Mouse (Mus musculus) embryonic facial prominence, embryonic 13.5 days (tissue): ENCODE data around the gene Dock2. TPM values are rescaled to one million over a fixed set of nuclear protein-coding genes. Genes with fewer than 3 reads are reported as not detected.

Source experiments
- ATAC-seq: fragments of 200-750 bp; cut with Nextera tagmentation; 2 replicates; pipeline ENCODE4 v1.8.0; 2017; ENCODE audit warnings: low read depth; ENCODE audit not compliant: insufficient number of reproducible peaks, insufficient read depth, low FRiP score, low TSS enrichment
- H3K27ac ChIP-seq: fragments of 300-500 bp; sonication (generic); 2 replicates; pipeline ENCODE4 v1.5.1; 2015; ENCODE audit warnings: moderate library complexity, mild to moderate bottlenecking, inconsistent platforms
- H3K27me3 ChIP-seq: fragments of 300-500 bp; sonication (generic); 2 replicates; pipeline ENCODE4 v1.6.1; 2015; ENCODE audit warnings: mild to moderate bottlenecking, inconsistent platforms
- H3K36me3 ChIP-seq: fragments of 300-500 bp; sonication (generic); 2 replicates; pipeline ENCODE4 v1.6.1; 2015; ENCODE audit warnings: mild to moderate bottlenecking, inconsistent platforms
- H3K4me1 ChIP-seq: fragments of 300-500 bp; sonication (generic); 2 replicates; pipeline ENCODE4 v1.6.1; 2015; ENCODE audit warnings: inconsistent platforms
- H3K4me2 ChIP-seq: fragments of 300-500 bp; sonication (generic); 2 replicates; pipeline ENCODE4 v1.6.1; 2015; ENCODE audit warnings: moderate library complexity, mild to moderate bottlenecking, inconsistent platforms
- H3K4me3 ChIP-seq: fragments of 300-500 bp; sonication (generic); 2 replicates; pipeline ENCODE4 v1.5.1; 2015; ENCODE audit warnings: mild to moderate bottlenecking, inconsistent platforms
- H3K9ac ChIP-seq: fragments of 300-500 bp; sonication (generic); 2 replicates; pipeline ENCODE4 v1.6.1; 2015; ENCODE audit warnings: mild to moderate bottlenecking, inconsistent platforms
- H3K9me3 ChIP-seq: fragments of 300-500 bp; sonication (generic); 2 replicates; pipeline ENCODE4 v1.6.1; 2016; ENCODE audit warnings: inconsistent platforms
- WGBS: fragments of 180-500 bp; shearing (Covaris S2); methylation state at CpG from one replicate; pipeline ENCODE4 v1.1.7; 2015; ENCODE audit warnings: mixed read lengths; 5-methylcytosine and 5-hydroxymethylcytosine counted together
- polyA plus RNA-seq: library from polyadenylated mRNA; unstranded; fragments of >200 nt; fragmentation: Nextera tagmentation; extraction: Ambion mirVana; gene quantifications from 2 replicates; pipeline ENCODE4 v1.2.1, GENCODE M21; 2015

The Dock2 gene
- polyA plus RNA-seq, 1 experiment from 2014 or later = 0.98 TPM

- H3K9ac ChIP-seq = no peak overlapping the region
- H3K4me3 ChIP-seq = no peak overlapping the region
- H3K4me2 ChIP-seq = no peak overlapping the region
- no peaks in the 10 kb centered on the region for H3K36me3 ChIP-seq
- 73% methylated on average over 3 of the region's 3 CpGs for WGBS
- H3K27ac ChIP-seq = no peak overlapping the region
- H3K9me3 ChIP-seq = no peaks in the 10 kb centered on the region
- peaks cover 55% of the 10 kb centered on the region for H3K27me3 ChIP-seq
- no peak for ATAC-seq
- H3K4me1 ChIP-seq = peaks cover 17% of the 10 kb centered on the region
Observed at GRCm38 (mm10) chr11:34416619-34416979, 367.1 kb downstream of the Dock2 start.

DNA sequence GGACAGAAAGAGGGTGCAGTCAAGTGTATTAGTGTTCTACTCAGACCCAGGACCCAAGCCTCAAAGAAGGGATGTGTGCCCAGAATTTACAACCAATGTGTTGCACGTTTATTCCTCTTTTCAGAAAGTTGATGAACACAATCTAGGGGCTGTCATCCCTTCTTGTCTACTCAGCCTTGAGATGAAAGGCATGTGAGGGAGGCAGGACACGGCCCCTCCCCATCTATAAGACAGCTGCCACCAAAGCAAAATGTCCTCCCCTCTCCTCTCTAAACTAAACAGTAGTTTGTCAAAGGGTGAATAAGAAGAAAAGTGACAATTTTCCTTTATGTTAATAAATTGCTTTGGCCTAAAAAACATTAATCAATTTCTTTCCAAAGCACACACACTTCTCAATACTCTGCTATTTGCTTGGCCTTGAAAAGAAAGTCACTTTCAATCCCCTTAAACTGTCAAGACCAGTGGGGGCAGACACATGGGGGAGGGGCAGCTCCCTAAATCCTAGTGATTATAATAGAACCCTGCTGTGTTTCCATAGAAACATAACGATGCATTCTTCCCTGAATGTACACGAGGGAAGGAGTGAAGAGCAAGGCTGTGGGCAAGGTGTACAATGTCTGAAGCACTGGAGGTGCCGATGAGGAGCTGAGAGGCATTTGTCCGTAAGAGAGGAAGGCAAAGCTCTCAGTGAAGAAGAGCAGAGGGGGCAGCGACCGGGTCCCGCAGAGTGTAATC, 367.6 kb downstream of the Dock2 start:
- ATAC-seq = no peak
- 46% methylated on average over 9 of the region's 9 CpGs for WGBS
- peaks cover 16% of the 10 kb centered on the region for H3K4me1 ChIP-seq
- no peak overlapping the region for H3K4me3 ChIP-seq
- H3K9me3 ChIP-seq = no peaks in the 10 kb centered on the region
- no peak overlapping the region for H3K9ac ChIP-seq
- H3K4me2 ChIP-seq = no peak overlapping the region
- H3K36me3 ChIP-seq = no peaks in the 10 kb centered on the region
- no peak overlapping the region for H3K27ac ChIP-seq
- H3K27me3 ChIP-seq = peaks cover 59% of the 10 kb centered on the region

DNA sequence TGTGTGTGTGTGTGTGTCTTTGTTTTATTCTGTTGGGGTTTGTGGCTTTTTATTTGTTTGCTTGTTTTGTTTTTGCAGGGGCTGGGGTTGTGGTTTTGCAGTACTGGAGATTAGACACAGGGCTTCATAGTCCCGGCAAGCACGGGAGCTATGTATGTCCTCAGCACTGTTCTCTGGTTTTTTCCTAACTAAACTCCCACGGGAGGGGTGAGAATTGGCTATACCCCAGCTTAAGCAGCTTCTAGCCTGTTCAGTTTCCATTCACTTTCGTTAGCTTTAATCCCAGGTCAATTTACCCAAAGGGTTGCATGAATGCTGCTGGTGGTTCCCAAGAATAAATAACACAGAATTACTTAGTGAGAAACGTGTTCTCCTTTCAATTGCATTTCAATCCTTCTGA, 376.8 kb downstream of the Dock2 start:
- no peak for ATAC-seq
- 27% methylated on average over 5 of the region's 5 CpGs for WGBS
- no peaks in the 10 kb centered on the region for H3K9me3 ChIP-seq
- H3K4me2 ChIP-seq = no peak overlapping the region
- H3K9ac ChIP-seq = no peak overlapping the region
- peaks cover 16% of the 10 kb centered on the region for H3K27me3 ChIP-seq
- H3K27ac ChIP-seq = no peak overlapping the region
- no peak overlapping the region for H3K4me3 ChIP-seq
- no peaks in the 10 kb centered on the region for H3K36me3 ChIP-seq
- 0 out of 2 replicates have a peak, but pooled peaks cover 8% of the 10 kb centered on the region for H3K4me1 ChIP-seq

DNA sequence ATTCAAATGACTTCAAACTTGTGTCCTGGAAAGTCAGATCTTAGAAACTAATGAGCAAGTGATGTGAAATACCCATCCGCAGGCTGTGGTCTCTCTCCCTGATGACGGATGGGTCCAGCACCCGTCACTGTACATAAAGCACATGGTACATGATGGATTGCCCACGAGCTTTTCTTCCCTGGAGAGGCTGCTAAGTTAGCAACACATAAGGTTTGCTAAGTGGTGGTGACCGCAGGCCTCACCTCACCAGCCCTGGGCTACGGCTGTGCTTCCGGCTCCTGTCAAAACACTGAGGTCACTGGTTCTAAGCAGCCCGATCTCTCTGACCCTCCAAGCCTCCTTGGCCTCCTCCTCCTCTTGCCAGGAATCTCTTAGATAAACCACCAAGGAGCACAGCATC, 377.4 kb downstream of the Dock2 start:
- Histone ChIP-seq H3K4me2 (no peak overlapping the region), H3K4me3 (no peak overlapping the region), H3K9ac (no peak overlapping the region), H3K9me3 (no peaks in the 10 kb centered on the region), H3K27ac (no peak overlapping the region), H3K27me3 (peaks cover 12% of the 10 kb centered on the region), H3K4me1 (0 out of 2 replicates have a peak, but pooled peaks cover 8% of the 10 kb centered on the region), H3K36me3 (no peaks in the 10 kb centered on the region)
- ATAC-seq = no peak
- whole genome bisulfite sequencing = 69% methylated on average over 8 of the region's 8 CpGs

DNA sequence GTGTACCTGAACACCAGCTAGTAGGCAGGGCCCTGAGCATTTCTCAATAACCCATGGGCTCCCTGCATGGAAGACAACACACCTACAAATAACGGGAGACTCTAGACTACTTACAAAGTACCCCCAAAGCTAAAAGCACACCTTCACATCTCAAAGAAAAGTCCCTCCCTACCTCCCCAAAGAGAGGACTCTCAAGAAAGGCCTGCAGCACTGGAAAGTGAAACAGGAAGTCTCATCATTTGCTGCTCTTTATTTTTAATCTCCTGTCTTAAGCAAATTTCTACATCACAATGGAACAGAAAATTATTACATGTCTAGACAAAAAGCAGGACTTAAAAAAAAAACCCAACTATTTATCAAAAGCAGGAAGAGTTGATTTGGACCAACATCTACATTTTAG, 378.4 kb downstream of the Dock2 start:
- Histone ChIP-seq H3K4me2 (no peak overlapping the region), H3K9me3 (no peaks in the 10 kb centered on the region), H3K27ac (no peak overlapping the region), H3K9ac (no peak overlapping the region), H3K4me1 (0 out of 2 replicates have a peak, but pooled peaks cover 8% of the 10 kb centered on the region), H3K27me3 (peaks cover 2% of the 10 kb centered on the region; the same call in 1 of the 2 replicates), H3K36me3 (no peaks in the 10 kb centered on the region), H3K4me3 (no peak overlapping the region)
- WGBS = 77% methylated on average over 1 of the region's 1 CpGs
- ATAC-seq = no peak

DNA sequence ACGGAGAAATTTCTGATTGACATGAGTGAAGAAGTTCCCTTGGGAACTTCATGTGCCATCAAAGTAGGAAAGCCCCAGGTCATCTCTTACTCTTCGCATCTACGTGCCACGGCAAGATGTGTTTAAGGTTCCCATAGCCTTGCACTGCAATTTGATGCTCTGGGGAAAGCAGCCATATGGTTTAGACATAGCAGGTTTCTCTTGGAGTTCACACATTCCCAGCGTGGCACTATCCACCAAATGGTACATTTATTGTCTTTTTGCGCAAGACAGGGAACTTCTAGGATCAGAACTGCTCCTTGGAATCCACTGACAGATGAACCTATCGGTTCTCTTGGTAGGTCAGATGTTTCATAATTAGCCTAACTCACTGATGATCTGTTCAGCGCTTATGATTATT, 382.3 kb downstream of the Dock2 start:
- 0 out of 2 replicates have a peak, but pooled peaks cover under 1% of the 10 kb centered on the region for H3K4me1 ChIP-seq
- no peak for ATAC-seq
- H3K27me3 ChIP-seq = no peaks in the 10 kb centered on the region
- H3K27ac ChIP-seq = no peak overlapping the region
- no peak overlapping the region for H3K9ac ChIP-seq
- H3K36me3 ChIP-seq = no peaks in the 10 kb centered on the region
- H3K9me3 ChIP-seq = no peaks in the 10 kb centered on the region
- no peak overlapping the region for H3K4me3 ChIP-seq
- no peak overlapping the region for H3K4me2 ChIP-seq
- WGBS = 85% methylated on average over 8 of the region's 8 CpGs

GRCm38 (mm10) chr11:34398555-34398954, 385.1 kb downstream of the Dock2 start:
- no peak overlapping the region for H3K4me3 ChIP-seq
- no peaks in the 10 kb centered on the region for H3K4me1 ChIP-seq
- no peaks in the 10 kb centered on the region for H3K36me3 ChIP-seq
- no peak overlapping the region for H3K4me2 ChIP-seq
- no peaks in the 10 kb centered on the region for H3K27me3 ChIP-seq
- WGBS = 90% methylated on average over 2 of the region's 2 CpGs
- H3K27ac ChIP-seq = no peak overlapping the region
- ATAC-seq = no peak
- H3K9ac ChIP-seq = no peak overlapping the region
- no peaks in the 10 kb centered on the region for H3K9me3 ChIP-seq

GRCm38 (mm10) chr11:34397661-34398060, 386.0 kb downstream of the Dock2 start:
- H3K9ac ChIP-seq = no peak overlapping the region
- H3K4me1 ChIP-seq = no peaks in the 10 kb centered on the region
- H3K36me3 ChIP-seq = no peaks in the 10 kb centered on the region
- no peak for ATAC-seq
- WGBS = 89% methylated on average over 5 of the region's 5 CpGs
- no peaks in the 10 kb centered on the region for H3K9me3 ChIP-seq
- no peak overlapping the region for H3K27ac ChIP-seq
- H3K4me3 ChIP-seq = no peak overlapping the region
- H3K4me2 ChIP-seq = no peak overlapping the region
- H3K27me3 ChIP-seq = no peaks in the 10 kb centered on the region

- WGBS = 90% methylated on average over 3 of the region's 3 CpGs
- H3K4me3 ChIP-seq = no peak overlapping the region
Observed at GRCm38 (mm10) chr11:34395802-34396201, 387.9 kb downstream of the Dock2 start.

DNA sequence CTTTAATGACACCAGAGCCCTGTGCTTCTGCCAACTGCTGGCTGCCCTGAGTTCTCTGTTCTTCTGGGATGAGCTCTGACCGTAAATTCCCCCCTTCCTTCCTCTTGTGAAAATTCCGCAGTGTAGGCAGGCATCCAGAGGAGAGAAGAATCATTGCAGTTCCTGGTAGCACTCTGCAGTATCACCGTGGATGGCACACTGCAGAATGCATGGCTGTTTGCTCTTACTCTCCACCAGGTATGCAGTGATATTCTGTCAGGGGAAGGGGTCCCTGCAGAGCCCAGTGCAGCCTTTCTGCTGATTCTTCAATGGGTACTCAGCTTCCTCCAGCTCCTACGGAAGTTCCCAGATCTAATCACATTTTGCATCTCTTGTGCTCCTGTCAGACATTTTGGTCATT, 391.6 kb downstream of the Dock2 start:
- H3K4me2 ChIP-seq = no peak overlapping the region
- no peaks in the 10 kb centered on the region for H3K9me3 ChIP-seq
- no peaks in the 10 kb centered on the region for H3K27me3 ChIP-seq
- H3K4me1 ChIP-seq = peaks cover 4% of the 10 kb centered on the region; the same call in 1 of the 2 replicates
- WGBS = 52% methylated on average over 4 of the region's 4 CpGs
- H3K4me3 ChIP-seq = no peak overlapping the region
- no peak overlapping the region for H3K27ac ChIP-seq
- H3K36me3 ChIP-seq = no peaks in the 10 kb centered on the region
- H3K9ac ChIP-seq = no peak overlapping the region
- no peak for ATAC-seq

More at GRCm38 (mm10) chr11:34395802-34396201, 387.9 kb downstream of the Dock2 start:
- H3K36me3 ChIP-seq = no peaks in the 10 kb centered on the region
- H3K9ac ChIP-seq = no peak overlapping the region
- H3K4me2 ChIP-seq = no peak overlapping the region
- no peaks in the 10 kb centered on the region for H3K9me3 ChIP-seq
- ATAC-seq = no peak
- no peaks in the 10 kb centered on the region for H3K27me3 ChIP-seq
- H3K27ac ChIP-seq = no peak overlapping the region
- H3K4me1 ChIP-seq = peaks cover 4% of the 10 kb centered on the region; the same call in 1 of the 2 replicates

DNA sequence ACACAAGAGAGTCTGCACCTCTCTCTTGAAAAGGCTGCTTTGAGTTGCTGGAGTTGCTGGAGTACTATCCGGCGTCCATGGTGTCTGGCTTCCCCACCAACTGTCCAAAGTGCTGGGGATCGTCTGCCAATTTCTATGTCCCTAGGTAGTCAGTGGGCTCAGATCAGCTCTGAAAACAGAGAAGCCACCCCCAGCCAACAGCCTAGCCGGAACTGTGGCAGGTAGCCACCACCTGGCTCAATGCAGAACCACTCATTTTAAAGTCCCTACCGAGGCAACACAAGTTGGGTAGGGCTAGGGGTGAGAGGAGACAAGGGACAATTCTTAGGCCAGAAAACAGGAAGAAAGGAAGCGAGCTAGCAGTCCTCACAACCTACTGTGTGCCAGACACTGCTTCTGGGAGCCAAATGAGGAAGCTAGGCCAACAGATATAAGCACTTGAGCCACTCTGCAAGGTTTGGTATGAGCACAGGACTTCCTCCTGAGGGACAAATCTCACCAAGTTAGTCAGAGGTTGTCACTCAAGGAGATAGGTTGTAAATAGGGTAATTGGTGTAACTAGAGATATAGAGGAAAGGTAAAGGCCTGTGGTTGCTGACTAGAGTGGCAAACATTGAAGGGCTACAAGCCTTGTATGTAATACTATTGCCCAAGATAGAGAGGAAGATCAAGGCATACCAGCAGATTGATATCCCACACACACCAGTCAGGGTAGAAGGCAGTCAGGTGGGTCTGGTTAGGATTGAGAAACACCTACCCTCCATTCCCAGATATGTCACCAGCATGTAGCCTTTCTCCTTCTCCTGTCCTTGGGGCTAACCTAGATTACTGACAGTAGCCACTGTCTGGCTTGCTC, 394.2 kb downstream of the Dock2 start:
- H3K36me3 ChIP-seq = no peaks in the 10 kb centered on the region
- no peak overlapping the region for H3K27ac ChIP-seq
- H3K9me3 ChIP-seq = no peaks in the 10 kb centered on the region
- no peak overlapping the region for H3K4me3 ChIP-seq
- H3K27me3 ChIP-seq = no peaks in the 10 kb centered on the region
- no peak overlapping the region for H3K9ac ChIP-seq
- H3K4me1 ChIP-seq = peaks cover 4% of the 10 kb centered on the region; the same call in 1 of the 2 replicates
- WGBS = 87% methylated on average over 6 of the region's 6 CpGs
- ATAC-seq = no peak
- no peak overlapping the region for H3K4me2 ChIP-seq
